Mouse (Mus musculus) lung, adult 18-20 months (tissue): ENCODE measurements around the gene Ddi2.
"Not testable (repeated sequence)": the region's sequence is repeated elsewhere in the genome, so short reads cannot be mapped to it uniquely, and the experiment has no call there.

Experiments
- DNase-seq, 2 experiments: peaks; one replicate each; pipeline ENCODE4 v3.0.0; 2022; ENCODE audit warnings: mixed read lengths in 2 of 2

The Ddi2 gene

DNA sequence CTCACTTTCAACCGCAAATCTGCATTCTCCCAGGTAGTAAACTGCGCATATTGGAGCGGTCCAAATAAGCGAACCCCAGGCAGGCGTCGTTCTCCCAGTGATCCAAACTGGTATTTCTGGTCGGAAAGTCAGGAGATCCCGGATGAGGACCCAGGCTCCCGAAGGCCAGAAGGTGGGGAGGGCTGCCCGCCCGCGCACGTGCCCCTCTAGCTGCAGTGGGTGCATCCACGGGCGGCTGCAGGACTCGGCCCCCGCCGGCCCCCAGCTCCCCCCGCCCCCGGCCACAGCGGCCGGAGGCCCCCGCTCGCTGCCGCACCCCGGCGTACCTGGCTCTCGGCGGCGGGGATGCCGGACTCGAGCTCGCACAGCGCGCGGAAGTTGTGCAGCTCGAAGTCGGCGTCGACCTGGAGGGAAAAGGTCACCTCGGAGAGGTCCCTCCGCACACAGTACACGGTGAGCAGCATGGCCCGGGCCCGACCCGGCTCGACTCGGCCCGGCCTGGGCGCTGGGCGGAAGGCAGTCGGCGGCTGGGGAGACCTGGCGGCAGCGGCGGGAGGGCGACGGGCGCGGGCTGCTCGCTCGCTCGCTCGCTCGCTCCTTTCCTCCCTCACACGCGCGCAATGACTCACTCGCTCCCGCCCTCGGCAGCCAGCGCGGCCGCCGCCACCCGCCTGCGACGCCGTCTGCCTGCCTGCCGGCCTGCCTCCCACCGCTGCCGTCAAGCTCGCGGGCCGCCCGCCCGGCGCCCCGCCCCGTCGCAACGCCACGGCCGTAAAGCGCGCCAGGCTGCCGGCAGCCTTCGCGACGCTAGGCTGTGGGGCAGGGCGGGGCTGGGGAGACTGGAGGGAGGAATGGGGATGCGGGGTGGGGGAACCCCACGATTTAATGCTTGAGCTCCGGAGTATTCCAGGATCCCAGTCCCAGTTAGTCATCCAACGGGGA lies at the start of gene Ddi2:
Ddi2 (minus strand) TSS at position 689 of the 942 bp plus-strand sequence.
- peak; percentile 89 to 93 for DNase-seq

DNA sequence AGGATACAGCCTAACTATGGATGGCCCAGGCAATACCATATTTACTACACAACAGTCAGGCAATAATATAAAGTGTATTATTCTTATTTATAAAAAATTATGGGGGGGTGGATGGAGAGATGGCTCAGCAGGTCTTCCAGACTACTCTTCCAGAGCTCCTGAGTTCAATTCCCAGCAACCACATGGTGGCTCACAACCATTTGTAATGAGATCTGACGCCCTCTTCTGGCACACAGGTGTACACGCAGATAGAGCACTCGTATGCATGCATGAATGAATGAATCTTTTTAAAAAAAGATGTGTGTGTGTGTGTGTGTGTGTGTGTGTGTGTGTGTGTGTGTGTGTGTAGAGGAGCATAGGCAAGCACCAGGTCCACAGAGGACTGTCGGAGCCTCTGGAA lies 49.8 kb upstream of the Ddi2 start:
- not testable (repeated sequence) for DNase-seq

DNA sequence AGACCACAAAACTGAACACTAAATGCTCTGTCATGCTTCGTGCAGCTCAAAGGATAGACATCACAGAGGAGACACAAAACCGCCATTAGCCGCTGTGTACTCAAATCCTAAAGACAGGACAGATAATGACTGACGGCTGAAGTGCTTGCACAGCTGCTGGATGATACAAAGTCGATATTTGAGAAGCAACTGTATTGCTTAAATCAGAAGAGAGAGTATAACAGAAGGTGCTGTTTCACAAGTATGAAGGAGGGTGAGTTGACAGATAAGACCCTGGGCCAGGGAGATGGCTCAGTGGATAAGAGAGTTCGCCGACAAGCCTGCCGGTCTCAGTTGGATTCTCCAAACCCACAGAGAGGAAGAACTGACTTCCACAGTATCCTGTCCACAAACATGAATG lies 48.6 kb upstream of the Ddi2 start:
- no peak for DNase-seq

DNA sequence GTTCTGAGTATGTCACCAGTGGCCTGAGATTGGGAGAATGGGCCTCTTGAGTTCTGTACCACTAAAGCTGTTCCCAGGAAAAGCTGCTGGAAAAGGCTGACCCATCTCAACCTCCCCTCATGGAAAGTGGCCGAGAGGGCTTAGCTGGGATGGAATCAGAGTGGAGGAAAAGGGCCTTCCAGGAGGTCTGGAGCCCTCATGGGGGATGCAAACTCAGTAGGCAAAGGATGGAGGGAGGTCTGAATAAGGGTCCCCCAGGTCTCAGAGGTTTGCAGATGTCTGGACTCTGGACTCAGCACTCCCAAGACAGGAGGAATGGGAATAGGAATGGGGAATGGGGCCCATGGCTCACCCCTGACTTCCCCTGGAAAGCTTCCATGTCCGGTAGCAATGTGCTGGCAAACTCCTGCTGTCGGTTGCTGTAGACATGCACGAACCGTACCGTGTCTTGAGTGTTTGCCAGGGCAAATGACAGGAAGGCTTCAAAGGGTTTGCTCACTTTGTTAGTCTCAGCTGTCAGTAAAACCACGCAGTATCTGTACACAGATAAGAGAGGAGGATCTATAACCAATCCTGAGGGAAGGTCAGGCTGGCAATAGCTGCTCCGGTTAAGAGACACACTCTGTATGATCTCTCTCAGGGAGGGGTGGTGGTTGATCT lies 46.4 kb upstream of the Ddi2 start:
- no peak for DNase-seq

DNA sequence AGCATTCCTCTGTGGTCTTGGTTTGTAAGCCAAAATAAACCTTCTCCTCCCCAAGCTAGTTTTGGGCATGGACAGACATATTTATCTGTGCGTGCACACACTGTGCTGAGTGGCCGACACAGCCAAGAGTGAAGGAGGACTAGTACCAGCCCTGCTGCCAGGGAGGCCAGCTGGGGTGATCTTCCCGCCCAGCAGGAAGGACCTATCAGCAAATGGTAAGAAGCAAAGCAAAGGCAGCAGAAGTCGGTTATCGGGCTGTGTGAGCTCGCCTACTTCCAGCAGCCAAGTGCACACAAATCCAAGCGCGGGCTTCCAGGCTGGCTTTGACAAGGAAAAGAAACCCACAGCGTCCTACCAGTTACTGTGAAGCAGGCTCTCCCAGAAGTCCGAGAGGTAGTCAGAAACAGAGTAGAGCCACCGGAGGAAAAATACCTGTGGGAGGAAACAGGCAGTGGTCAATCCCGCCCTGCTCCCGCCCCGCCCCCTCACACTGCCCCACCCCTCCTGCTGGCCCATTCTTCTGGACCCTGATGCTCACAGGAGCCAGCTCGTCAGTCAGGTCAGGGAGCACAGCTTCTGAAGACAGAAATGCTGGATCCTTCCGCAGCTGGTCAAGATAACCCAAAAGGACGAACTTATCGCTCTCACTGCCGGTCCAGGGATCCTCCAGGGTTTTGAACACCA lies 44.3 kb upstream of the Ddi2 start:
- DNase-seq, result peak; percentile 72 to 78

DNA sequence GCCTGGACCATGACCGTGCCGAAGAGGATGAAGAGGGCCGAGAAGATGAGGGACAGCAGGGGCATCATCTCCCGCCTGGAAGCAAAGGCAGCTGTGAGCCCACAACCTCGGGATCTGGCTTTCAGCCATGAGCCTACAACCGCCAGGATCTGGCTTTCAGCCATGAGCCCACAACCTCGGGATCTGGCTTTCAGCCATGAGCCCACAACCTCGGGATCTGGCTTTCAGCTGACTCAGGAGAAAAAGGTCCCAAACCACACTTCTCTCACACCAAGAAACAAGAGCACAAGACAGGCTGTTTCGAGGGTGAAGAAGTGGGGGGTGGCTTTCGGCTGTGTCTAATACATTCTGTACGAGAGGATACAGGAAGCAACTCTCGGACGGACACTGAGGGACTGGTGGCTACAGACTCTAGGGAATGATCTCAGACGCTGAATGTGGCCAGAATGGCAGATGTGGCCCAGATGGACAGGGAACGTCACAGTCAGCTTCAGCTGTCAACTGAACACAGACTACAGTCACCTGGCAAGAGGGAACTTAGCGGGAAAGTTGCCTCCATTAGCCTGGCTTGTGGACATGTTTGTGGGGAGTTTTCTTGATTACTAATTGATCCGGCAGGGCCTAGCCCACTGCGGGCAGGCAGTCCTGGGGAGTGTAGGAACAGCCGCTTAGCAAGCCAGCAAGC lies 43.6 kb upstream of the Ddi2 start:
- peak in 1 of 2 experiments; percentile 20 for DNase-seq

DNA sequence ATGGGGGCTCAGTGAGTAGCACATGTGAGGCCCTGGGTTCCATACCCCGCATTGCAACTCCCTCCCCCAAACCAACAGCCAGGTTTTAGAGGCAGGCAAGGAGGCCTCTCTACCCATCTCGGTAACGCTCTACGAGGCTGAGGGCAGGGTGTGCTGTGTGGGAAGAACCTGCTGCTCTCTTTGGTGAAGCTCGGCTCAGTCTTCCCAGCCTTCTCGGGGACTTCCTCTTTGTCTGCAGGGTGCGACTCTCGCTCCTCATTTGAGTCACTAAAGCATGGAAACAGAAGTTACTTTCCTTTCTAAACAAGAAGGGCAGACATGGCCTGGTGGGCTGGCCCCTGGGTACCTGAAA lies 43.1 kb upstream of the Ddi2 start:
- peak; percentile 25 to 48 for DNase-seq

DNA sequence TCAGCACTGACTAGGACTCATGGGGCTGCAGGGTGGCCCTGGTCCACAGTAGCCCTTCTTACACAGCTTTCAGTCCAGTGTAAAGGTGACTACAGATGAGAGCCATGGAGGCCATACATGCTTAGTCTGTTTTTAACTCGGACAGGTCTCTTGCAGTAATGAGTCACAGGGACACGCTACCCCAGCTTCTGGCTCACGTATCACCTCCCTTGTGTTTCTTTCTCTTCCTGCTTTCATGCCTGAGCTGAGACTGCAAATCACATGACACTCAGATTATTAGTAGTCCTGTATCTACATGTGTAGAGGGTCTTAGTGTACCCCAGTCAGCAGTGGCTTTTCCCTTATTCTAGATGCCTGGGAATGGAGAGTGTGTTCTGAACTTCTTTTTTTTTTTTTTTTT lies 41.8 kb upstream of the Ddi2 start:
- no peak for DNase-seq

DNA sequence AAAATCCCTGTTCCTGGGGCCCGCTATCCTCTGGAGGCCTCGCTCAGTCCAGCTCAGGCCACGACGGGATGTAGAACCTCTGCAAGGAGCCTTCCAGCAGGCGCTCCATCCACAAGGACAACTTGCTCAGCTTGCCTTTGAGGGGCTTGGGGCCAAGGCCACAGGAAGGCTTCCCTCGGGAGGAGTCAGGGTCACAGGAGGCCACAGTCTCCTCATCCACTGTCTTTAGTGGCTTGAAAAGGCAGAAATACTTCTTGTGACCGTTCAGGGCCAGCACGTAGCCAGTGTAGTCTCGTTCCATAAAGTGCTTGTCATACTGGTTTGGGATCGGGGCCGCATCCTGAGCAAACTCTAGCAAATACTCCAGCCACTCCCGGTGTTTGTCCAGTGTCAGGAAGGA lies 40.3 kb upstream of the Ddi2 start:
- DNase-seq, result no peak

DNA sequence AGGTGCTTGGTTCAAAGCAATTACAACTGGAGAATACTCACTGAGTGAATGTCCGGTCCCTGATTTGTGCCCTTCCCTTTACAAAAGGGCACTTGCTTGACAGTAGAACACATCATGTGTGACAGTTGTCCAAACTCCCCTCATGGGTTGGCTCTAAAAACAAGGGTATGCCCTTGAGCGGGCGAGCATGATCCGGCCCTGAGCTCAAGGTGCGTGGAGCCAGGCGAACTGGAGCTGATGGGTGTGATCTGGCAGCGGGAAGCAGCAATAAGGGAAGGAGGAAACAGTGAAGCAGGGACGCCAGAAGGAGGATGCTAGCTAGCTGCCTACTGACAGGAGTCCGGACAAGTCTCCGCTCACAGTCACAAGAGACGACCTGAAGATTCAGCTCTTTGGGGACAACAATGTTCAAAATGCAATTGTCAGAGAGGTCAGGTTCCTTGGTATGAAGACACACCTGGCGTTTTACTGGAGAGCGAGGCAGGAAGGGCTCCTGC lies 38.9 kb upstream of the Ddi2 start:
- DNase-seq, result no peak

DNA sequence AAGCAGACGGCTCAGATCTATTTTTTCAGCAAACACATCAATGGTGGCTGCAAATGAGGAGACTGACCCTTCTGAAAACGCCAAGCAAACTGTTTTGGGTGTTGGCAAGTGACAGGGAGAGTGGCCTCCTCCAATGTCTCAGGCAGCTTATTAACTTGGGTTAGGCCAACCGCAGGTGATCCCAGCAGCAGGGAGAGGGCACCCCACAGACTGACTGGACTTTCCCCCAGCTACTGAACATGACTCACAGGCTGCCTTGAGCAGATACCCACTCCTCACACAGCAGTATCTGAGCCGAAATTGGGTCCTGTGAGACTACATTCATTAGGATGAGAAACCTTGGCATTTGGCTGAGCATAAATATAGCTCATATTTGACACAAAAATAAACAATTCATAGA lies 37.7 kb upstream of the Ddi2 start:
- no peak for DNase-seq

DNA sequence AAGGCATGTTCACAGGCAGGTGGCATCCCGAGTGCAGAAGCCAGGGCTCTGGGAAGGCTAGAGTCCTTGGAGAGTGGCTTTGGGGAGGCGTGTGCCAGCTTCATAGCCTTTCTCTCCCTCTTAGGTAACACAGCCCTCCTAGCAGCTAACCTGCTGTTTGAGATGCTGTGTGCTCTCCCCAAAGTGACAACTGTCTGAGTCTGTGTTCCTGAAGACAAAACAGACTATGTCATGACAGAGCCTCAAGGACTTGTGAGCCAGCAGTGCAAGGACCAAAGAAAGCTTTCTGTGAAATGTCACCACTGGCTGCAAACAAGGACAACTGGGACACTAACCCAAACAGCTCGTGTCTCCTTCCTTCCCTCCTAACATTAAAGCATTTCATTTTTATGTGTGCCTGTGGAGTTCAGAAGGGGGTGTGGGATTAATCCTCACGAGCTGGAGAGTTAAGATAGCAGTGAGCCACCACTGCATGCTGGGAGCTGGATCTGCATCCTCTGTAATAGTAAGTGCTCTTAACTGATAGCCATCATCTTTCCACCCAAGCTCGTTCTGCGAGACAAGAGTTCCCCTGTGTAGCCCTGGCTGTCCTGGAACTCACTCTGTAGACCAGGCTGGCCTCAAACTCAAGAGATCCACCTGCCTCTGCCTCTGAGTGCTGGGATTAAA lies 35.8 kb upstream of the Ddi2 start:
- no peak for DNase-seq

DNA sequence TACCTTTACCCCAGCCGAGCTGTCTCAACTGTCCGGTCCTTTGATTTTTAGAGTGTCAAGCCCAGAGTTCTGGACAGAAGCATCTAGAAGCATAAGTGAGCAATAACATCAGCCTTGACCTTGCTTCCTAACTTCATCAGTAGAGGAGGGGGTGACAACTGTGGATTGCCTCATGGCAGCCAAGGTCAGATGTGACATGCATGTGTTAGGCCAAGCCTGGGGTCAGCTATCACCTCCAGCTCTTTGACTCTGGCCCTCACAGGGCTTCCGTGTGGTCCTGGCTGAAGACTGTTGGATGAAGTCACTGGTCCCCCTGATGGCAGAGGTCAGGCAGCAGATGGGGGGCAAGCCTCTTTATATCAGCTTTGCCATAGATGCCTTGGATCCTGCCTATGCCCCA lies 33.9 kb upstream of the Ddi2 start:
- DNase-seq, result no peak

DNA sequence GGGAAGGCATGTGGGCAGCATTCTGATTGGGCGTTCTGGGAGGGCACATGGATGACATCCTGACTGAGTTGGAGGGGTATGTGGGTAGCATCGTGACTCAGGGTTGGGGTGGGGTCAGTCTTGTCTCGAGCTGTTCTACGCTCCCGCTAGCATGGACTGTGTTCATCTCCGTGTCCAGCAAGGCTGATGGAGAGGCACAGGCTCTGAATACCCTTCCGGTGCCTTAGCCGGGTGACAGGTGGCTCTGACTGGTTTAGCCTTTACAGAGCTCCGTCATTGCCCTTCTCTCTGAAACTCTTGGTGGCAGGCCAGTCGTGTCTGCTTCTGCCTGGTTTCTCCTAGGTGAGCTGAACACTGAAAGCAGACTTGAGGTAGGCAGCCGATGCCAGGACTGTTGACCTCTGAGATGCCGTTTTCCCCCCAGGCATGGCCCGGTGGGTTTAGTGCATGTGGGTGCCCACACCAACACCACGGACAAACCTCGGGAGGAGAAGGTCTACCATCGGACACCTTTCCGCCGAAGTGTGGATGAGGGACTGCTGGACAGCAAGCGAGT lies 32.2 kb upstream of the Ddi2 start:
- no peak for DNase-seq

DNA sequence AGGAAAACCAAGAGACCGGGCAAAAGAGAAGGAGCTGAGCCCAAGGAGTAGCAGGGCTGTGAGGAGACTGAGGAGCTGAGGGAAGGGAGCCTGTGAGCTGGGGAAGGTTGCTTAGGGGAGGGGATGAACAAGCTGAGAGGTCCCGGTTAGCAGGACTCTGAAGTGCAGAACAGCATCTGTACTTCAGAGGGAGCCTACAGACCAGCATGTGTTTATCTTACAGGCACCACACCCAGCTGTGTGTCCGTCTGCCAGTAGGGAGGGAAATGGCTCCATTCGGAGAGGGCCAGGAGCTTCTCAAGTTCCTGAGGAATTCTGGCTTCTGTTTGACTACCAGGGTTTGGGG lies 28.8 kb upstream of the Ddi2 start:
- DNase-seq, result no peak

DNA sequence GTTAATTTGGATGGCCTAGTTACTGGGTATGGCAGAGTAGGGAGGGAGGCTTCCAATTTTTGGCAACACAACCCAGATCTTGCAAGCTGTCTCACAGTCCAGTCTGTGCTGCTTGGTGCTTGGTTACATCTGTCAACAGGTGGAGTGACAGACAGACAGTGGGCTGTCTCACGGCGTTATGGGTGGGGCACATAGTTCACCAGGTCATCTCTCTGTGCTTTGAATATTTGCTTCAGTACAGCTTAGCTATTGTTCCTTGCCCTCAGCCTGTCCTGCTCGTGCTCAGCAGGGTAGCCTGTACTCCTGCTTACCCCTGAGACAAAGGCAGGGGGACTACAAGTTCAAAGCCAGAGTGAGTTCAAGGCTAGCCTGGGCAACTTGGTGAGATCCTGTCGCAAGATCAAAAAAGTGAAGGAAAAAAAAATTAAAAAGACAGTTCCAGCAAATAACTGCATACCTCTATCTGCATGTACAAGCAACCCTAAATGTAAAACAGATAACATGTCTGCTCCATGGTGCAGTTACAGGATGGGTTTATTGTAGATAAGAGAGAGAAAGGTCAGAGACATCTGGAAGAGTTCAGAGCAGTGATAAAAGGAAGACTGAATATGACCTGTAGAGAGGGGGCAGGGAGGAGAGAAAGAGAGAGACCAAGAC lies 28.3 kb upstream of the Ddi2 start:
- no peak for DNase-seq

DNA sequence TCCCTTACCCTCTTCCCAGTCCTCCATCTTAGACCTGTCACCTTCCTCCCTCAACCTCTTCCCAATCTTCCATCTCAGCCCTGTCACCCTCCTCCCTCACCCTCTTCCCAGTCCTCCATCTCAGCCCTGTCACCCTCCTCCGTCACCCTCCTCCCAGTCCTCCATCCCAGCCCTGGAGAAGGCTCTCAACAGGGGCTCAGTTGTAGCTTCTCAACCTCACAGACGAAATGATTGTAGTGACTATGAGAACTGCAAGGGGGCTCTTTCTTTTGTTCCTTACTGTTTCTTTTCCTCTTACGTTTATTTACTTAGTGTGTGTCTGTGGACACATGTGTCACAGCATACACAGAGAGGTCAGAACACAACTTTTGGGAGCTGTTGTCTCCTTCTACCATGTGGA lies 27.6 kb upstream of the Ddi2 start:
- DNase-seq, result no peak

DNA sequence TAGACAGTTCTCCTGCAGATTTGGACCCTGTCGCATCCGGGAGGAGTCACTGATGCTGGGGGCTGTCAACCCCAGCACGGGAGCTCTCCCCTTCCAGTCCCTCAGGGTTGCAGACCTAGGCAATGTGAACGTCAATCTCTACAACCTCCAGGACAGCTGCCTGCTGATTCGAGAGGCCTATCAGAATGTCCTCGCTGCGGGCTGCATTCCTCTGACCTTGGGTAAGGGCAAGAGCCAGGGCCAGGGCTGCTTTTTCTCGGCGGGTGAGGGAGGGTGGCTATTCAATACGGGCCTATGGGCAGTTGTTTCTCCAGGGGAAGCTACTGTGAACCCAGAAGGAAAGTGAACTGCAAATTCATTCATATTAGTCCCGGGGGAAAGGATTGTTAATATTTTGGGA lies 26.3 kb upstream of the Ddi2 start:
- DNase-seq, result no peak

DNA sequence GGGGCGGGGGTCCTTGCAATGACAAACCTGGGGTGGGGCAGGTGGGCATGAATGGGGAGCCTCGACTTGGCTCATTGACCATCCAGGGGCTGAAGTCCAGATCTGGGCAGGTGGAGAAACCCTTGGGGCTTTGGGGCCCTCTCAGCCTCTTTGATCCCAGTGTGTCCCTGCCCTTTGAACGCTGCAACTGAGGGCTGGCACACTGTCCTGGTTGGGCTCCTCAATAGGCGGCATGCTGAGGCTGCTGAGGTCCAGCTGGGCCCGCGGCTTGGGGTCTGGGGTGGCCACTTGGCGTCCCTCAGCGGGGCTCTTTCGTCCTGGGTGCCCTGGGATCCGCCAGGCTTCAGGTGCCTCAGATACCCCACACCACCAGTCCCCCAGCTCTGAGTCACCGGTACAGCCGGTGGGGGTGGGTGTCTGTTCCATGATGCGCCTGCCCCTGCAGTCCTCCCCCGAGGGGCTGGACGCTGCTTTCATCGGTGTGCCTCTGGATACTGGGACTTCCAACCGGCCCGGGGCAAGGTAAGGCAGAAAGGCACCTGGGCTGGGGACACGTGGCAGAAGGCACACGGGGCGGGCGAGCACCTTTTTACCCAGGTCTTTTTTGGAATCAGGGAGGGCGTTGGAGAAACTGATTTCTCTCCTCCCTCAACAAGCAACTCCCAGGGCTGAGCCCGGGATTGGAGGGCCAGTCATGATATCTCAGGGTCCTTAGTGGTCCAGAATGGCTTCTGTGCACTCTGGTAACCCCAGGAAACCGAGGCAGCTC lies 23.5 kb upstream of the Ddi2 start, which contains the start of gene Agmat:
Agmat (plus strand) TSS at position 95 of the 769 bp plus-strand sequence.
- DNase-seq, result no peak

DNA sequence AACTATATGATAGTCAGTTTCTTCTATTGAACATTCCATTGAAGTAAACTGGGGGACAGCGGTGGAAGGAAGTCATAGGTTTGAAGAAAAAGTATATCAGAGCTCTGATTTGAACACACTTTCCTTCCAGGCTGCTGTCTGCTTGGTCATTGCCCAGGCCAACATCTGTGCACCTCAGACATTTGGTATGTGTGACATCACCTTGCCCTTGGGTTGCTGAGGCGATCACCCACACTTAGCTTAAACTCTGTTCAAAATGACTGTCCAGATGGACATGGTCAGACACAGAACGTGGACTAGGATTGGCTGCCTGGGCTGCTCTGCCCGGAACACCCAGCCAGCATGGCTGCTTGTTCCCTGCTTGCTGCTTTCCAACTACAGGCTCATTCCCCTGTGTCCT lies 19.2 kb upstream of the Ddi2 start:
- no peak for DNase-seq

DNA sequence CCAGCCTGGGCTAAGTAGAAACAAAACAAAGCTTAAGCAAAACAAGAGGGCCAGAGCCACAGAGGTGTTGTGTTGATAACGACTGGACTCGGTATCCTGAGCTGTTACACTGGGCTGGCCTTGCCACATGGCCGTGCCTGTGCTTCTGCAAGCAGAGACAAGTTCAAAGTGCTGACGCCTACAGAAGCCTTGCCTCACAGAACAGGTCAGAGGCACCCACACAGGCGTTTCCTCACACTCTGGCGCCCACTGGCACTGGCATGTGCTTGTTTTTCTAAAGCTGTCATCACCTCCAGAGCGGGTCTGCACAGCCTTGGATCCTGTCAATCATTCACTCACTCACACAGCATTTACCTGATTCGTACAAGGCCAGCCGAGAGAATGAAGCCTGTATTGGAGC lies 18.6 kb upstream of the Ddi2 start:
- DNase-seq, result no peak
